Mouse (Mus musculus) kidney, adult 11 months (tissue): Measurements from ENCODE around the gene Mdfic.

Experiments used
- DNase-seq: peaks from one replicate; pipeline ENCODE4 v3.0.0; 2022

The Mdfic gene

GRCm38 (mm10) chr6:15742591-15743149, 22.2 kb downstream of the Mdfic start:
- no peak for DNase-seq

- no peak for DNase-seq
Observed at GRCm38 (mm10) chr6:15743291-15743792, 22.9 kb downstream of the Mdfic start.

- no peak for DNase-seq
Observed at GRCm38 (mm10) chr6:15743793-15744192, 23.3 kb downstream of the Mdfic start.

GRCm38 (mm10) chr6:15745313-15745712, 24.9 kb downstream of the Mdfic start:
- no peak for DNase-seq

- peak; percentile 21 for DNase-seq
Observed at GRCm38 (mm10) chr6:15745891-15746290, 25.4 kb downstream of the Mdfic start.

- no peak for DNase-seq
Observed at GRCm38 (mm10) chr6:15747396-15748155, 27.1 kb downstream of the Mdfic start.

- no peak for DNase-seq
Observed at GRCm38 (mm10) chr6:15748236-15748635, 27.8 kb downstream of the Mdfic start.

- no peak for DNase-seq
Observed at GRCm38 (mm10) chr6:15748943-15749342, 28.5 kb downstream of the Mdfic start.

GRCm38 (mm10) chr6:15750101-15750500, 29.6 kb downstream of the Mdfic start:
- no peak for DNase-seq

- no peak for DNase-seq
Observed at GRCm38 (mm10) chr6:15751375-15751774, 30.9 kb downstream of the Mdfic start.

- DNase-seq = no peak
Observed at GRCm38 (mm10) chr6:15752160-15752559, 31.7 kb downstream of the Mdfic start.

- DNase-seq = no peak
Observed at GRCm38 (mm10) chr6:15753208-15753607, 32.7 kb downstream of the Mdfic start.

GRCm38 (mm10) chr6:15758394-15758793, 37.9 kb downstream of the Mdfic start:
- no peak for DNase-seq

- DNase-seq = no peak
Observed at GRCm38 (mm10) chr6:15760750-15761149, 40.3 kb downstream of the Mdfic start.

GRCm38 (mm10) chr6:15764039-15764438, 43.6 kb downstream of the Mdfic start:
- no peak for DNase-seq

GRCm38 (mm10) chr6:15767460-15767859, 47.0 kb downstream of the Mdfic start:
- no peak for DNase-seq

GRCm38 (mm10) chr6:15770128-15770527, 49.7 kb downstream of the Mdfic start:
- DNase-seq = peak; percentile 11

- DNase-seq = peak; percentile 24
Observed at GRCm38 (mm10) chr6:15777070-15777469, 56.6 kb downstream of the Mdfic start.

GRCm38 (mm10) chr6:15780127-15780526, 59.7 kb downstream of the Mdfic start:
- no peak for DNase-seq

GRCm38 (mm10) chr6:15780688-15781087, 60.2 kb downstream of the Mdfic start:
- DNase-seq = no peak

GRCm38 (mm10) chr6:15789523-15790500, 69.4 kb downstream of the Mdfic start:
- peak; percentile 58 for DNase-seq

- DNase-seq = no peak
Observed at GRCm38 (mm10) chr6:15792680-15793601, 72.5 kb downstream of the Mdfic start.
